Mouse (Mus musculus): ENCODE measurements around the gene Clcn1.

Gene Clcn1

DNA sequence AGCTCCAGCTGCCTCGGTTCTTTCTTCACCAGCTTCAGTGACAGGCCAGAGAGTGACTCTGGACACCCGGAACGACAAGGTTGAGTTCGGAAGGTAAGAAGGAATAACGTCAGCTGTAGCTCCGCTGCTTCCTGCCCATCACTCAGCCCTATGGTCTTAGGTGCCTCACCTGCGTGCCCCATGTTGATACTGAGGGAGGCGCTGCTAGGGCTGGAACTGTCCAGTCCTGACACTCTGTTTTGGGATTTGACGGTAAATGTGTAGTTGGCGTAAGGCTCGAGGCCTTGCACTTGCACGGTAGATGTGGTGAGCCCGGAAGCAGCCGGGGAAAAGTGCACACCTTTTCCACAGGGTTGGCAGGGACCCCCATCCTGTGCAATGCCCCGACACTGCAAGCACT, 78.1 kb downstream of the Clcn1 start:
- no peak for DNase-seq (ENCODE audit: low spot score)

DNA sequence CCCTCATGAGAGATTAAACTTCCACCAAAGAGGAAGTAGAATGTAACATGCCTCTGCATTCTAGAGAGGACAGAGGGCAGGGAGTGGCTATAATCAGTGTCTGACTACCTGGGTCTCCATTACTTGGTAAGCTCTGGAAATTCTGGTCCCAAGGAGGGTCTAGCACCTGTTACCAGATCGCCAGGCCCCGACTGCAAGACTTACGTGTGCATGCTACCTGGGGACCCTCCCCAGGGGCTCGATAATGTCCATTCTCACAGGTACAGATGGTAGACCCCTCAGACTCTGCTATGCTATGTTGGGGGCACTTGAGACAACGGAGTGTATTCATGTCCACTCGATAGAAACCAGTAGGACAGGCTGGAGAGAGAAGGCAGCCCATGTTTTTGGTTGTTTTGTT, 78.7 kb downstream of the Clcn1 start:
- DNase-seq (ENCODE audit: low spot score) = no peak

All from testis, postnatal 10 days (tissue).